Mouse (Mus musculus) gonadal fat pad, adult 2 months (tissue): ENCODE results near the gene Chmp6. TPM values are rescaled to one million over a fixed set of nuclear protein-coding genes. Genes with fewer than 3 reads are reported as not detected.

ENCODE experiments used
- DNase-seq: peaks from one replicate; pipeline ENCODE4 v3.0.0-alpha.2; 2012; ENCODE audit warnings: low read depth
- polyA plus RNA-seq: library from polyadenylated mRNA; depleted of rRNA; stranded (reverse); fragments of >200 nt; gene quantifications from 2 replicates; pipeline ENCODE4 v1.2.3, GENCODE M21; 2012; rRNA removed

Chmp6 gene
- polyA plus RNA-seq, 1 experiment: 49.6 TPM

GRCm38 (mm10) chr11:119958856-119959255 is 45.6 kb downstream of the Chmp6 start:
- no peak for DNase-seq

- DNase-seq: no peak
Measured at GRCm38 (mm10) chr11:119959714-119960113, 46.5 kb downstream of the Chmp6 start.

GRCm38 (mm10) chr11:119960671-119961070 is 47.4 kb downstream of the Chmp6 start:
- no peak for DNase-seq

- DNase-seq: no peak
Measured at GRCm38 (mm10) chr11:119961511-119961910, 48.3 kb downstream of the Chmp6 start.

- DNase-seq: no peak
Measured at GRCm38 (mm10) chr11:119965053-119965452, 51.8 kb downstream of the Chmp6 start.

- no peak for DNase-seq
Measured at GRCm38 (mm10) chr11:119966294-119966693, 53.1 kb downstream of the Chmp6 start.

GRCm38 (mm10) chr11:119967401-119967800 is 54.2 kb downstream of the Chmp6 start:
- no peak for DNase-seq

- no peak for DNase-seq
Measured at GRCm38 (mm10) chr11:119967892-119968291, 54.7 kb downstream of the Chmp6 start.

Other genes with a start within 250 kb of the Chmp6 start
- 86.9 and 90.7 TPM in 2 replicates for gene Baiap2, start 29.3 kb downstream of the Chmp6 start, polyA plus RNA-seq
- gene Aatk, start 133.7 kb downstream of the Chmp6 start, polyA plus RNA-seq: 20.5 and 25.6 TPM in 2 replicates
- 8.8 and 9.8 TPM in 2 replicates for gene Cep131, start 173.4 kb downstream of the Chmp6 start, polyA plus RNA-seq
- gene Tepsin, start 185.3 kb downstream of the Chmp6 start, polyA plus RNA-seq: 24.4 and 32.5 TPM in 2 replicates
- gene Ndufaf8, start 185.5 kb downstream of the Chmp6 start, polyA plus RNA-seq: 33.1 and 39.7 TPM in 2 replicates
- 153 and 192 TPM in 2 replicates for gene Slc38a10, start 237.9 kb downstream of the Chmp6 start, polyA plus RNA-seq